In genomic region chr19:60787465-60788150, GRCm38 (mm10) we compare ENCODE assay signal across 10 mouse cellular contexts. TPM values are rescaled to one million over a fixed set of nuclear protein-coding genes. Genes with fewer than 3 reads are reported as not detected.
A peak's percentile ranks its signal among the peaks of the same experiment; 100 is the strongest.
DNase-seq lines count a peak whose midpoint lies in the region; ATAC-seq lines count a peak whose summit lies in the region.
"Had no signal": no experiment of that assay in that cellular context is flagged by ENCODE, and none has a peak within 500 bp of the region (broad histone marks: within the 10 kb centered on the region; RNA-seq: fewer than 3 reads in every experiment).

No protein-coding gene starts in this region.

- 0 out of 2 replicates have a peak overlapping the region, but pooled peaks have one; percentile 98 for H3K4me3 ChIP-seq in heart, embryonic 10.5 days
- H3K4me3 ChIP-seq in megakaryocyte, embryonic 14.5 days (replicated peaks), result peak overlapping the region; percentile 77
- peak overlapping the region; percentile 96 for H3K4me3 ChIP-seq in limb, embryonic 10.5 days
- peak overlapping the region; percentile 100; the same call in 1 of the 2 replicates for H3K4me3 ChIP-seq in stomach, embryonic 14.5 days (ENCODE audit: low read depth, low read length)

- peaks cover 8% of the 10 kb centered on the region for H3K4me1 ChIP-seq in heart, embryonic 10.5 days
- H3K4me1 ChIP-seq in megakaryocyte, embryonic 14.5 days, result peaks cover 41% of the 10 kb centered on the region
- peaks cover 14% of the 10 kb centered on the region for H3K4me1 ChIP-seq in limb, embryonic 10.5 days
- peaks cover 11% of the 10 kb centered on the region for H3K4me1 ChIP-seq in stomach, embryonic 14.5 days (ENCODE audit: control insufficient read depth, insufficient read depth, low read length)

- no peak for DNase-seq in heart, embryonic 10.5 days (ENCODE audit: low spot score)
- no peak for DNase-seq in heart, adult 11 months
- DNase-seq in limb, embryonic 10.5 days (ENCODE audit: low spot score), result no peak
- no peak for DNase-seq in left cerebral cortex, postnatal 4 days
- DNase-seq in gastrocnemius, postnatal 10 days, result no peak
- DNase-seq: adrenal gland, postnatal 25 days; right cerebral cortex, postnatal 4 days had no signal

- H3K4me2 ChIP-seq in stomach, embryonic 14.5 days (replicated peaks; ENCODE audit: low read depth, low read length), result peak overlapping the region; percentile 82

- no peaks in the 10 kb centered on the region for H3K9me3 ChIP-seq in heart, embryonic 10.5 days
- no peaks in the 10 kb centered on the region for H3K9me3 ChIP-seq in megakaryocyte, embryonic 14.5 days
- no peaks in the 10 kb centered on the region for H3K9me3 ChIP-seq in limb, embryonic 10.5 days (replicated peaks)
- no peaks in the 10 kb centered on the region for H3K9me3 ChIP-seq in stomach, embryonic 14.5 days (ENCODE audit: control insufficient read depth, low read depth, low read length)

- no peak overlapping the region for H3K9ac ChIP-seq in stomach, embryonic 14.5 days (replicated peaks; ENCODE audit: low read depth, low read length)

- 0 out of 2 replicates have a peak, but pooled peaks cover 6% of the 10 kb centered on the region for H3K36me3 ChIP-seq in heart, embryonic 10.5 days
- peaks cover 8% of the 10 kb centered on the region for H3K36me3 ChIP-seq in megakaryocyte, embryonic 14.5 days (replicated peaks; ENCODE audit: low read length)
- peaks cover 24% of the 10 kb centered on the region for H3K36me3 ChIP-seq in limb, embryonic 10.5 days
- H3K36me3 ChIP-seq in stomach, embryonic 14.5 days (ENCODE audit: control insufficient read depth, insufficient read depth, low read length), result no peaks in the 10 kb centered on the region

- intact Hi-C loops in left cerebral cortex, postnatal 4 days (cut with DNase I), result no loop called here

- no peak for ATAC-seq in megakaryocyte, adult 5-6 weeks (ENCODE audit: poor library complexity, severe bottlenecking)
- no peak for ATAC-seq in stomach, embryonic 14.5 days (ENCODE audit: insufficient number of reproducible peaks, insufficient read depth, low FRiP score, low read depth)

- no peaks in the 10 kb centered on the region for H3K27me3 ChIP-seq in heart, embryonic 10.5 days (ENCODE audit: insufficient read depth, poor library complexity, severe bottlenecking)
- no peaks in the 10 kb centered on the region for H3K27me3 ChIP-seq in megakaryocyte, embryonic 14.5 days (replicated peaks)
- H3K27me3 ChIP-seq in limb, embryonic 10.5 days (ENCODE audit: low read depth, poor library complexity, severe bottlenecking), result no peaks in the 10 kb centered on the region
- H3K27me3 ChIP-seq in stomach, embryonic 14.5 days (ENCODE audit: control insufficient read depth, insufficient read depth, low read length), result no peaks in the 10 kb centered on the region

- WGBS in heart, embryonic 10.5 days, result 69% methylated on average over 2 of the region's 2 CpGs
- WGBS in limb, embryonic 10.5 days, result 71% methylated on average over 2 of the region's 2 CpGs
- 44% methylated on average over 2 of the region's 2 CpGs for WGBS in stomach, embryonic 14.5 days

- no peak overlapping the region for H3K27ac ChIP-seq in heart, embryonic 10.5 days
- H3K27ac ChIP-seq in limb, embryonic 10.5 days, result no peak overlapping the region
- no peak overlapping the region for H3K27ac ChIP-seq in stomach, embryonic 14.5 days (ENCODE audit: low read length)

RNA-seq across cellular contexts. Expression of gene Eif3a, which starts 2.9 kb away (rescaled TPM):
- 135 and 153 TPM in 2 replicates for polyA plus RNA-seq in heart, embryonic 10.5 days (2016; fragmentation: Nextera tagmentation; extraction: Ambion mirVana)
- 5.7 and 38.4 TPM in 2 replicates for polyA plus RNA-seq in megakaryocyte, embryonic 14.5 days (2012; ENCODE audit: insufficient read depth, low replicate concordance)
- total RNA-seq in megakaryocyte, adult 5-6 weeks (2015), result 152 and 154 TPM in 2 replicates
- 194 and 226 TPM in 2 replicates for total RNA-seq in megakaryocyte, adult 5-6 weeks (2017)
- 156 and 175 TPM in 2 replicates for polyA plus RNA-seq in limb, embryonic 10.5 days (2016; fragmentation: Nextera tagmentation; extraction: Ambion mirVana)
- polyA plus RNA-seq in stomach, embryonic 14.5 days (2014; fragmentation: Nextera tagmentation; extraction: Ambion mirVana), result 186 and 189 TPM in 2 replicates
- total RNA-seq in left cerebral cortex, postnatal 4 days (2021), result 100 to 1,000 TPM; 142 to 157 TPM
- total RNA-seq in gastrocnemius, postnatal 10 days (2021), result 100 to 1,000 TPM in 1 of 2 experiments, 10 to 100 TPM in 1; 96.2 to 105 TPM

RNA-seq across cellular contexts. Expression of gene Fam45a, which starts 23.8 kb away (rescaled TPM):
- polyA plus RNA-seq in heart, embryonic 10.5 days (2016; fragmentation: Nextera tagmentation; extraction: Ambion mirVana), result 28.5 and 30.6 TPM in 2 replicates
- polyA plus RNA-seq in megakaryocyte, embryonic 14.5 days (2012; ENCODE audit: insufficient read depth, low replicate concordance), result 8.6 TPM in 1 of 2 replicates, not detected in the other
- 47.7 and 49.6 TPM in 2 replicates for total RNA-seq in megakaryocyte, adult 5-6 weeks (2015)
- 28.8 and 31.3 TPM in 2 replicates for total RNA-seq in megakaryocyte, adult 5-6 weeks (2017)
- polyA plus RNA-seq in limb, embryonic 10.5 days (2016; fragmentation: Nextera tagmentation; extraction: Ambion mirVana), result 22.0 and 25.8 TPM in 2 replicates
- polyA plus RNA-seq in stomach, embryonic 14.5 days (2014; fragmentation: Nextera tagmentation; extraction: Ambion mirVana), result 37.2 and 41.2 TPM in 2 replicates
- total RNA-seq in left cerebral cortex, postnatal 4 days (2021), result 10 to 100 TPM; 32.4 to 33.5 TPM
- 10 to 100 TPM; 15.2 to 20.1 TPM for total RNA-seq in gastrocnemius, postnatal 10 days (2021)

RNA-seq across cellular contexts. Expression of gene Nanos1, which starts 31.8 kb away (rescaled TPM):
- 1.1 and 1.2 TPM in 2 replicates for polyA plus RNA-seq in heart, embryonic 10.5 days (2016; fragmentation: Nextera tagmentation; extraction: Ambion mirVana)
- 0.69 and 0.83 TPM in 2 replicates for polyA plus RNA-seq in megakaryocyte, embryonic 14.5 days (2012; ENCODE audit: insufficient read depth, low replicate concordance)
- 1.8 and 2.6 TPM in 2 replicates for total RNA-seq in megakaryocyte, adult 5-6 weeks (2015)
- 1.6 and 2.1 TPM in 2 replicates for total RNA-seq in megakaryocyte, adult 5-6 weeks (2017)
- polyA plus RNA-seq in limb, embryonic 10.5 days (2016; fragmentation: Nextera tagmentation; extraction: Ambion mirVana), result 1.0 and 1.1 TPM in 2 replicates
- polyA plus RNA-seq in stomach, embryonic 14.5 days (2014; fragmentation: Nextera tagmentation; extraction: Ambion mirVana), result 1.5 and 1.8 TPM in 2 replicates
- 10 to 100 TPM; 16.2 to 17.0 TPM for total RNA-seq in left cerebral cortex, postnatal 4 days (2021)
- total RNA-seq in gastrocnemius, postnatal 10 days (2021), result under 1 TPM; 0.38 to 0.45 TPM
